Mouse (Mus musculus): ENCODE measurements at regions not wholly inside any gene's neighbourhood (a gene's known extent, or its start where the extent isn't known, plus 50 kb on each side); places are given as distances from the start of the nearest gene placed in this dataset.

DNA sequence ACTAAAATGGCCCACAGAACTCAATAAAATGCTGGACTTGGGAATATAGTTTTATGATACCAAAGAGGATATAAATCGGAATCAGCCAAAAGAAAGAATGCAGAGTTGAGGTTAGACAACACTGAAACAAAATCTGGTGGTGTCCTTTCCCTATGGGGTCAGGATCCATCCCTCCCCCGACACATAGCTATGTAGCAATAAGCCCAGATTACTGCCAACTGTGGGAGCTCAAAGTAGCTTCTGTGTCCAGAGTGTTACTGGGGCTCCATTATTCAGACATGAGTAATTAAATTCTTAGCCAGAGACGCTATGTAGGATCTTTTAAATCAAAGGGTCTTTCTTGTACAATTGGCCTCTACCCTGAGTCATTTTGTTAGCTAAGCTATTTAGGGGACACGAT is 109.4 kb upstream of the Igfbp7 start:
- 74% methylated on average over 4 of the region's 4 CpGs for WGBS
- H3K27me3 ChIP-seq: no peaks in the 10 kb centered on the region
- no peak for ATAC-seq (ENCODE audit: insufficient number of reproducible peaks, insufficient read depth, low FRiP score, low TSS enrichment)
- no peak overlapping the region for H3K9ac ChIP-seq
- H3K36me3 ChIP-seq: no peaks in the 10 kb centered on the region
- no peak overlapping the region for H3K4me3 ChIP-seq
- H3K4me1 ChIP-seq: no peaks in the 10 kb centered on the region
- no peak overlapping the region for H3K4me2 ChIP-seq (replicated peaks)
- H3K9me3 ChIP-seq: no peaks in the 10 kb centered on the region
- H3K27ac ChIP-seq: no peak overlapping the region

DNA sequence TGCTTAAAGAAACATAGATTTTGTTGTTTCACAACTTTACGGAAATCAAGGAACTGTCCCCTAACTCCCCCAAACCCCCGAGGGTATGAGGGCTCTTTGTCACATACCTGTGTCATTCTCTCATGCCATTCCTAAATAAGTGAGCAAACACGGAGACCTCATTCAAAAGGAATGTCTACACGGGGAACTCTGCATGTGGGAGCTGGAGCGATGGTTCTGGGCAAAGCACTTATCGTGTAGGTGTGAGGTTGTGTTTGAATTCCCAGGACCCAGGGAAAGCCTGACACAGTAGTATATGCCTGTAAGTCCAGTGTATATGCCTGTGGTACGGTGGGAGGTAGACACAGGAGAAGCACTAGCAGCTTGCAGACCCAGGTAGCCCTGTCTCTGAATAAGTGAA is 107.6 kb upstream of the Igfbp7 start:
- Histone ChIP-seq H3K27me3 (no peaks in the 10 kb centered on the region), H3K36me3 (no peaks in the 10 kb centered on the region), H3K4me3 (no peak overlapping the region), H3K9ac (no peak overlapping the region), H3K4me1 (no peaks in the 10 kb centered on the region), H3K9me3 (no peaks in the 10 kb centered on the region), H3K27ac (no peak overlapping the region), H3K4me2 (replicated peaks) (no peak overlapping the region)
- WGBS: 78% methylated on average over 7 of the region's 7 CpGs
- ATAC-seq (ENCODE audit: insufficient number of reproducible peaks, insufficient read depth, low FRiP score, low TSS enrichment): no peak

DNA sequence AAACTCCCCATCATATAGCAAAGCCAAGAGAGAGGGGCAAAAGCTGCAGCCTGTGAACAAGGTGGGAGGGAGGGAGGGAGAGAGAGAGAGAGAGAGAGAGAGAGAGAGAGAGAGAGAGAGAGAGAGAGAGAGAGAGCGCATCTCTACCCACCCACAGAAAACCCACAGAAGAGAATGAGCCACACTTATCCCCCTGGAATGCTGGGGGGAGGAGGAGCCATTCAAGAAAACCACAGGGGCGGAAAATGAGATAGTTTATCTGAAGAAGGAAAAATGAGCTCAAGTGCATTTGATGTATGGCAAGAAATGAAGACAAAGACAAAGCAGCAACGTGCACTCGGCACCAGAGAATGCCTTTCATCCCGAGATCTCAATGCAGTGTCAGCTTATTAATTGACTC is 94.8 kb upstream of the Igfbp7 start:
- 45% methylated on average over 5 of the region's 5 CpGs for WGBS
- Histone ChIP-seq H3K4me1 (no peaks in the 10 kb centered on the region), H3K4me2 (replicated peaks) (no peak overlapping the region), H3K4me3 (no peak overlapping the region), H3K9me3 (no peaks in the 10 kb centered on the region), H3K36me3 (no peaks in the 10 kb centered on the region), H3K27me3 (no peaks in the 10 kb centered on the region), H3K27ac (no peak overlapping the region), H3K9ac (no peak overlapping the region)
- ATAC-seq (ENCODE audit: insufficient number of reproducible peaks, insufficient read depth, low FRiP score, low TSS enrichment): no peak

DNA sequence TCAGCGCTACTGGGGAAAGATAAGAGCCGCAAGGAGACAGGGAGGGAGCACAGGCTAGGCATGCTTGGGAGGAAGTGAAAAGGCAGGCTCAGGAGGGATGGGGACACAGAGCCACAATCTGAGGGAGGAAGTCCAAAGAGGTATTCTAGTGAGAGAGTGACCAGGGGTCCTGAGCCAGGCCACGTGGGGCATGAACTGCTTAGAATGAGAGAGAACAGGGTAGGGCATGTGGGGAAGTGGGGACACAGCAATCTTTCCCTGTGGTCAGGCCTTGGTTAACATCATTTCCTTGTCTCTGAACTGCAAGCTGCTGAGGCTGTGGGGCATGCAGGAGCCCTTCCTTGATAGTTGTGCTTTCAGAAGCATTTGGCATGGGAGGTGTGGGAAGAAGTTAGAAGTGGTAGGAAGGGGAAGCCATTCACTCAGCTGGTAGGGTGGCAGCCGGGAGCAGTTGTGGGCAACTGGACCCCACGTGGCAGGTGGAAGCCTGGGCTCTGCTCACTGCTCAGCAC is 92.2 kb upstream of the Igfbp7 start:
- ATAC-seq (ENCODE audit: insufficient number of reproducible peaks, insufficient read depth, low FRiP score, low TSS enrichment): no peak
- no peak overlapping the region for H3K27ac ChIP-seq
- 69% methylated on average over 5 of the region's 5 CpGs for WGBS
- no peak overlapping the region for H3K9ac ChIP-seq
- no peaks in the 10 kb centered on the region for H3K9me3 ChIP-seq
- no peaks in the 10 kb centered on the region for H3K4me1 ChIP-seq
- H3K4me2 ChIP-seq (replicated peaks): no peak overlapping the region
- H3K4me3 ChIP-seq: no peak overlapping the region
- H3K36me3 ChIP-seq: no peaks in the 10 kb centered on the region
- no peaks in the 10 kb centered on the region for H3K27me3 ChIP-seq

DNA sequence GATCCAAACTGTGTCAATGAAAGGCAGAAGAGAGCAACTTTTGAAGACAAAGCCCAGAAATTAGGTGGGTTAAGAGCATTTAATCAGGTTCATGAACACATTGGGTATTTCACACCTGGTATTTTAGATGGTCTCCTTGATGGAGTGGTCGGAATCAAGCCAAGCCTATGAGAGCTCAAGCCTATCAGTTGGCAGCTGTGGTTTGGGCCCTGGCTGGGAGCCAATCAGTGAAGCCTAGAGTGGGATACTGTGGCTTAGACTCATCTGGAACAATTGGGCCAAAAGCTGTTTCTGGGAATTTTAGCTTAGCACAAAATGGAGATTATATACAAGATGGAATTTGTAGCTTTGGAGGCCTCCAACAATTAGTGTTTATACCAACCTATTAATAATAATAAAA is 86.8 kb upstream of the Igfbp7 start:
- Histone ChIP-seq H3K4me2 (replicated peaks) (no peak overlapping the region), H3K4me1 (no peaks in the 10 kb centered on the region), H3K9me3 (no peaks in the 10 kb centered on the region), H3K27me3 (no peaks in the 10 kb centered on the region), H3K27ac (no peak overlapping the region), H3K9ac (no peak overlapping the region), H3K4me3 (no peak overlapping the region), H3K36me3 (no peaks in the 10 kb centered on the region)
- no peak for ATAC-seq (ENCODE audit: insufficient number of reproducible peaks, insufficient read depth, low FRiP score, low TSS enrichment)
- WGBS: 79% methylated on average over 1 of the region's 1 CpGs

DNA sequence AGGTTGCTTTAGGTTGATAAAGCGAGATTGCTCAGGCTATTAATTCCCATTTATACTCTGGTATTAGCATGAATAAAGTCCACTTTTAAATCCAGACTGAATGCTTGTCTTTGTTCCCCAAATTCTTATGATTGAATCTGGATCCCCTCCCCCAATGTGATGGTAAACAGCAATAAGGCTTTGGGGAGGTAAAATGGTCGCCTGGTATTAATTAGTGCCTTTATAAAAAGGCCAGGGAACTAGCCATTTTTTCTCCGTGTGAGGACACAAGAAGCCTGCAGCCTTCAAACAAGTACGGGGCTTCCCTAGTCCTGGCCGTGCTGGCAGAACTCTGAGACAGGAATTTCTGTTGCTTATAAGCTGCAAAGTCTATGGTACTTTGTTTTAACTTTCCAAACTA is 81.1 kb upstream of the Igfbp7 start:
- 36% methylated on average over 5 of the region's 5 CpGs for WGBS
- no peaks in the 10 kb centered on the region for H3K27me3 ChIP-seq
- 0 out of 2 replicates have a peak overlapping the region, but pooled peaks have one; percentile 30 for H3K27ac ChIP-seq
- H3K4me1 ChIP-seq: peaks cover 18% of the 10 kb centered on the region
- no peaks in the 10 kb centered on the region for H3K9me3 ChIP-seq
- H3K36me3 ChIP-seq: no peaks in the 10 kb centered on the region
- H3K4me3 ChIP-seq: no peak overlapping the region
- no peak overlapping the region for H3K4me2 ChIP-seq (replicated peaks)
- ATAC-seq (ENCODE audit: insufficient number of reproducible peaks, insufficient read depth, low FRiP score, low TSS enrichment): no peak
- H3K9ac ChIP-seq: no peak overlapping the region

DNA sequence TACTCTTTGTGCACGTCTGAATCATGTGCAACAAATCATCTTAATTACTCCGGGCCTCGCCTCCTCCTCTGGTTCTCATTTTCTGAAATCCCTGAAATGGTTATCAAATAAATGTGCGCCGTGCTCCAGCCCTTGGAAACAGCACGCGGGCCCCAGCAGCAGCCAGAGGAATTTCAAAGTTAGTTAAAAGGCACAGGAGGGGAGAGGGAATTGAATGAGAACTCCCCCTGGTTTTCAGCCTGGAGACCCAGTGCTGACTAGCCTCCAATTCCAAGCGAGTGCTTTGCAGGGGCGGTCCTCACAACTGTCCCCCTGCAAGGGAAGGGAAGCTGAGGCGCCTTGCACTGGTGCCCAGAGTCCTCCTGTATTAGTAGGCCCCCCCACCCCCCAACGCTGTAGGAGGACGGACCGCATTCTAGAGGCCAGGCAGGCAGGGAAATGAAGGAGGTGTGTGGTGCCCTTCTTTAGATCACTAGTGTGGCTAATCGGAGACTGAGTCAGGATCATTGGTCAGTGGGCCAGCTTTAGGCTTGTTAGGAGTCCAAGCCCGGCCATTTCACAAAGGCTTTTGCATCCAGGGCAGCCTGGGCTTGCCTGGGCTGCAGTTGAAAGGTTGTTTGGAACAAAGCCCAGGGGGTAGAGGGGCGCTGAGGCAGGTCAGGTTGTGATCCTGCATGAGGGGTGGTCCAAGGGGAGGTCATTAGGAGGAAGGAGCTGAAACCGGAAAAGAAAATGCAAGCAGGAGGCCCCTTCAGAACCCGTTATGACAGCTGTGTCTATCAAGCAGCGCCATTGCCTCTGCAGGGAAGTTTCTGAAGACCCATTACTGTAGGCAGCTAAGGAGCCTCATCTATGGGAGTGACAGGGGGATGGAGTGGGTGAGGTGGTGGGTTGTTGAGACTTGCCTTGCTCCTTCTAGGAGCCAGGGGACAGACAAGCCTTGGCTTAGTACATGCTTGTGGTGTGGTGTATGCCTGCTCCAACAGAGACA is 80.3 kb upstream of the Igfbp7 start:
- no peaks in the 10 kb centered on the region for H3K9me3 ChIP-seq
- H3K27ac ChIP-seq: peak overlapping the region; percentile 91
- H3K4me1 ChIP-seq: peaks cover 18% of the 10 kb centered on the region
- peak; percentile 77 for ATAC-seq (ENCODE audit: insufficient number of reproducible peaks, insufficient read depth, low FRiP score, low TSS enrichment)
- no peak overlapping the region for H3K9ac ChIP-seq
- no peaks in the 10 kb centered on the region for H3K36me3 ChIP-seq
- H3K4me3 ChIP-seq: no peak overlapping the region
- H3K27me3 ChIP-seq: no peaks in the 10 kb centered on the region
- peak overlapping the region; percentile 40 for H3K4me2 ChIP-seq (replicated peaks)
- 5% methylated on average over 19 of the region's 19 CpGs for WGBS

DNA sequence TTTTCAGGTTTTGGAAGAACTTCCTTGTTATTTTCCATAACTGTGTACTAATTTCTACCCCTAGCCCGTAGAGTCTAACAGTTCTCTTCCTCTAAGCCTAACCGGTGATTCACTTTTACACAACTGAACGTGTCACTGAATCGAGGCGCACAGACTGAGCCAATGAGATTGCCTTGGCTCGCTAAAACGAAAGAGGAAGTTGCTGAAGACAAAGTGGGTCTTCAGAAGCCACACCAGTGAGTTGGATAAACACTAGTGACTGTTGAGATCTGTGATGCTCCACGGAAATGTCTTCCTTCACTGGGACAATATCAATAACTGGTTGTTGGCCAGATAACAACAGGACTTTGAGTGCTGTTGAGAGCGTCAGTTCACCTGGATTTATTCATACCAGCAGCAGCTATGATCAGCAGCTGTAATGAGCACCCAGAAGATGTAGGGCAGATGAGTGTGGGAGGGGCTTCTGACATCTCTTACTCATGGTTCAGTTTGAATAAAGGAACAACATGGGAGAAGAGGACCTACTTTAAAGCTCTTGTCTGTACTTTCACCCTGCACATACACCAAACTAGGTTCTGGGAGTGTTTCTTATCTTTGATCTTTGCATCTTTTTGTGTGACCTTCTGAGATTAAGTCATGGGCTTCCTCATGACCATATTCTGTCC is 75.3 kb upstream of the Igfbp7 start:
- Histone ChIP-seq H3K4me1 (peaks cover 10% of the 10 kb centered on the region), H3K27me3 (no peaks in the 10 kb centered on the region), H3K4me3 (no peak overlapping the region), H3K9ac (no peak overlapping the region), H3K27ac (no peak overlapping the region), H3K36me3 (no peaks in the 10 kb centered on the region), H3K4me2 (replicated peaks) (no peak overlapping the region), H3K9me3 (no peaks in the 10 kb centered on the region)
- WGBS: 89% methylated on average over 9 of the region's 9 CpGs
- no peak for ATAC-seq (ENCODE audit: insufficient number of reproducible peaks, insufficient read depth, low FRiP score, low TSS enrichment)

DNA sequence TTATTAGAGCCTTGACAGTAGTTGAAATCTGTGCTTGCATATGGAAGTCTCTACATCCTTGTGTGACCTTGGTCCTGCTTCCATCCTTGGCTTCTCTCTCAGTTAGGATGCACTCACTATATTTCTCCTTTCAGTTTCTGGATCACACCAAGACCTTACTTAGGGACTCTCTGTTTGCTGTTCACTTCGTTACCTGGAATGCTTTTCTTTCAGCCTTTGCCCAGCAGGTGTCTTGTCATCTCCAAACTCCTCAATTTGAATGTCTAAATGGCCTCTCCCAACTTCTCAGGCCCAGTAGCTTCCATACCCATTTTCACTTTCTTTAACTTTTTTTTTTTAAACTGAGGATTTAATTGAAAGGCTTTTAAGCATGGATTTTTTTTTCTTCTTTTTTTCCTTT is 74.0 kb upstream of the Igfbp7 start:
- H3K27me3 ChIP-seq: no peaks in the 10 kb centered on the region
- 0 out of 2 replicates have a peak, but pooled peaks cover under 1% of the 10 kb centered on the region for H3K4me1 ChIP-seq
- no peak overlapping the region for H3K27ac ChIP-seq
- no peak overlapping the region for H3K9ac ChIP-seq
- H3K4me2 ChIP-seq (replicated peaks): no peak overlapping the region
- no peaks in the 10 kb centered on the region for H3K9me3 ChIP-seq
- WGBS: 62% methylated on average over 1 of the region's 1 CpGs
- no peak overlapping the region for H3K4me3 ChIP-seq
- no peaks in the 10 kb centered on the region for H3K36me3 ChIP-seq
- no peak for ATAC-seq (ENCODE audit: insufficient number of reproducible peaks, insufficient read depth, low FRiP score, low TSS enrichment)

DNA sequence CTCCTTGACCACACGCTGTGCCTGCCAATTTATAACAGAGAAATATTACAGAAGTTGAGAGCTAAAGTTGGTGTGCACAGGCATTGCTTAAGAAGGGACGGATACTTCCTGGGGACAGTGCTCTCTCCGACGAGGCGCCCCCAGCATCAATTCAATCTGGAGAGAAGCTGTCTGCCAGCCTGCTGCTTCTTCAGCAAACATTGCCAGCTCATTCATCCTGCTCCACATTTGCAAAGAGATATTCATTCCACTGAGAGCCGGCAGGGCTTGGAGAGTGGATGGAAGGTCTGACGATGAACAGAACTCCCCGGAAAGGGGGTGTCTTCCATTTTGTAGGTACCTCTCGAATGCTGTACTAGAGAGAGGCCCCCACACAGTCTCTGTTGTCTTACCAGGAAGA is 70.0 kb upstream of the Igfbp7 start:
- H3K4me2 ChIP-seq (replicated peaks): no peak overlapping the region
- H3K27ac ChIP-seq: no peak overlapping the region
- H3K9me3 ChIP-seq: no peaks in the 10 kb centered on the region
- no peaks in the 10 kb centered on the region for H3K4me1 ChIP-seq
- H3K9ac ChIP-seq: no peak overlapping the region
- H3K27me3 ChIP-seq: no peaks in the 10 kb centered on the region
- no peak for ATAC-seq (ENCODE audit: insufficient number of reproducible peaks, insufficient read depth, low FRiP score, low TSS enrichment)
- H3K36me3 ChIP-seq: no peaks in the 10 kb centered on the region
- H3K4me3 ChIP-seq: no peak overlapping the region
- WGBS: 77% methylated on average over 9 of the region's 9 CpGs

DNA sequence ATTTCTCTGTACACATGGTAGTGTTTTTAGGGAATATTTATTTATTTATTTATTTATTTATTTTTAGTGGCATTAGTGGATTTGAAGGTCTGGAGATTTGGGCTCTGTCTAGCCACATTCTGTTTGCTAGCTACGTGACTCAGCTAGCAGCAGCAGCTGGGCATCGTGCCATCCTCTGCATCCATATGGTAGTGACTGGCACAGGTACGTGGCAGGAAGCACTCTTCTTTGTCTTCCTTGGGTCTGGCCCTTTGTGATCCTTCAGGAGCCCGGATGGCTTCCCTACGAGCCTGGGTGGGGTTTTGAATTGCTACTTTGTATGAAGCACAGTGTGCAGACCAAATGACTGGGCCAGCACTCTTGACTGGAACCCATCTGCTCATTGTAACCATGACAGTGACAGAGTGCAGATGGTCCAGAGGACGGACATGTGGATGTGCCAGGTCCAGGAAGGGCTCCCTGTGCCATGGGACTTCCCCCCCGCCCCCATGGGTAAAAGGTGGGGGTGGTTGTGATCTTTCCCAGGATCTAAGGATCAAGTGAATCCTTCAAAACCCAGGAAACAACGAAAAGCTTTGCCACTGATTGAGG is 66.2 kb upstream of the Igfbp7 start:
- 0 out of 2 replicates have a peak, but pooled peaks cover 3% of the 10 kb centered on the region for H3K4me1 ChIP-seq
- no peak overlapping the region for H3K27ac ChIP-seq
- no peak overlapping the region for H3K9ac ChIP-seq
- no peak for ATAC-seq (ENCODE audit: insufficient number of reproducible peaks, insufficient read depth, low FRiP score, low TSS enrichment)
- no peak overlapping the region for H3K4me2 ChIP-seq (replicated peaks)
- WGBS: 82% methylated on average over 8 of the region's 8 CpGs
- no peak overlapping the region for H3K4me3 ChIP-seq
- H3K36me3 ChIP-seq: no peaks in the 10 kb centered on the region
- no peaks in the 10 kb centered on the region for H3K9me3 ChIP-seq
- no peaks in the 10 kb centered on the region for H3K27me3 ChIP-seq
